Mouse (Mus musculus) large intestine, adult 2 months (tissue): ENCODE measurements at regions not wholly inside any gene's neighbourhood (a gene's known extent, or its start where the extent isn't known, plus 50 kb on each side); places are given as distances from the start of the nearest gene placed in this dataset.
A peak's percentile ranks its signal among the peaks of the same experiment; 100 is the strongest.

Experiments used
- DNase-seq: peaks from one replicate; pipeline ENCODE4 v3.0.0-alpha.2; 2012; ENCODE audit warnings: low read depth, low spot score
- WGBS: fragments of 180-500 bp; shearing (Covaris S2); methylation state at CpG from one replicate; pipeline ENCODE4 v1.1.7; 2018; 5-methylcytosine and 5-hydroxymethylcytosine counted together

- no peak for DNase-seq
- WGBS: 73% methylated on average over 1 of the region's 1 CpGs
These were observed 301.6 kb upstream of the 1700015G11Rik start for GRCm38 (mm10) chr7:52317121-52317520.

GRCm38 (mm10) chr7:52278262-52278661 is 262.7 kb upstream of the 1700015G11Rik start:
- WGBS: 80% methylated on average over 4 of the region's 4 CpGs
- DNase-seq: no peak

GRCm38 (mm10) chr7:52256386-52256920 is 240.9 kb upstream of the 1700015G11Rik start:
- 19% methylated on average over 1 of the region's 1 CpGs for WGBS
- peak; percentile 36 for DNase-seq

- DNase-seq: no peak
These were observed 237.1 kb upstream of the 1700015G11Rik start for GRCm38 (mm10) chr7:52252499-52253233.
